Mouse (Mus musculus) stomach, embryonic 15.5 days (tissue): Measurements from ENCODE around the gene Sipa1l2. TPM values are rescaled to one million over a fixed set of nuclear protein-coding genes. Genes with fewer than 3 reads are reported as not detected.

Source experiments
- ATAC-seq: fragments of 200-750 bp; cut with Nextera tagmentation; 2 replicates; pipeline ENCODE4 v1.8.0; 2017; ENCODE audit warnings: low read depth, moderate number of reproducible peaks, moderate TSS enrichment; ENCODE audit not compliant: insufficient read depth, low FRiP score
- H3K27ac ChIP-seq: fragments of 300-500 bp; sonication (generic); 2 replicates; pipeline ENCODE4 v1.5.1; 2015; ENCODE audit warnings: mild to moderate bottlenecking, inconsistent platforms
- H3K27me3 ChIP-seq: fragments of 300-500 bp; sonication (generic); replicated peaks from 2 replicates; pipeline ENCODE4 v1.6.1; 2015; ENCODE audit warnings: inconsistent platforms
- H3K36me3 ChIP-seq: fragments of 300-500 bp; sonication (generic); 2 replicates; pipeline ENCODE4 v1.6.1; 2015; ENCODE audit warnings: inconsistent platforms
- H3K4me1 ChIP-seq: fragments of 300-500 bp; sonication (generic); 2 replicates; pipeline ENCODE4 v1.6.1; 2015; ENCODE audit warnings: inconsistent platforms
- H3K4me2 ChIP-seq: fragments of 300-500 bp; sonication (generic); 2 replicates; pipeline ENCODE4 v1.6.1; 2015; ENCODE audit warnings: mild to moderate bottlenecking, inconsistent platforms
- H3K4me3 ChIP-seq: fragments of 300-500 bp; sonication (generic); replicated peaks from 2 replicates; pipeline ENCODE4 v1.5.1; 2015; ENCODE audit warnings: inconsistent platforms
- H3K9ac ChIP-seq: fragments of 300-500 bp; sonication (generic); 2 replicates; pipeline ENCODE4 v1.6.1; 2015; ENCODE audit warnings: inconsistent platforms
- H3K9me3 ChIP-seq: fragments of 300-500 bp; sonication (generic); 2 replicates; pipeline ENCODE4 v1.6.1; 2016; ENCODE audit warnings: inconsistent platforms
- WGBS: fragments of 180-500 bp; shearing (Covaris S2); methylation state at CpG from one replicate; pipeline ENCODE4 v1.1.7; 2015; 5-methylcytosine and 5-hydroxymethylcytosine counted together
- polyA plus RNA-seq: library from polyadenylated mRNA; unstranded; fragments of >200 nt; fragmentation: Nextera tagmentation; extraction: Ambion mirVana; gene quantifications from 2 replicates; pipeline ENCODE4 v1.2.1, GENCODE M21; 2015

The Sipa1l2 gene
- polyA plus RNA-seq, 1 experiment from 2014 or later = 8.3 TPM

GRCm38 (mm10) chr8:125557391-125558108, 12.1 kb downstream of the Sipa1l2 start:
- Histone ChIP-seq H3K27ac (peak overlapping the region; percentile 70), H3K9me3 (no peaks in the 10 kb centered on the region), H3K4me1 (peaks cover 41% of the 10 kb centered on the region), H3K4me3 (no peak overlapping the region), H3K9ac (no peak overlapping the region), H3K36me3 (no peaks in the 10 kb centered on the region), H3K27me3 (no peaks in the 10 kb centered on the region), H3K4me2 (peak overlapping the region; percentile 43; the same call in 1 of the 2 replicates)
- whole genome bisulfite sequencing = 56% methylated on average over 10 of the region's 10 CpGs
- 0 out of 2 replicates have a peak, but pooled peaks have one; percentile 9 for ATAC-seq

- H3K36me3 ChIP-seq = no peaks in the 10 kb centered on the region
- peaks cover 41% of the 10 kb centered on the region for H3K4me1 ChIP-seq
- H3K27ac ChIP-seq = peak overlapping the region; percentile 70; the same call in 1 of the 2 replicates
- 66% methylated on average over 5 of the region's 5 CpGs for WGBS
- no peak overlapping the region for H3K9ac ChIP-seq
- no peak overlapping the region for H3K4me3 ChIP-seq
- H3K9me3 ChIP-seq = no peaks in the 10 kb centered on the region
- H3K27me3 ChIP-seq = no peaks in the 10 kb centered on the region
- H3K4me2 ChIP-seq = 0 out of 2 replicates have a peak overlapping the region, but pooled peaks have one; percentile 7
- ATAC-seq = no peak
Measured at GRCm38 (mm10) chr8:125556706-125557105, 12.9 kb downstream of the Sipa1l2 start.

GRCm38 (mm10) chr8:125550567-125550966, 19.0 kb downstream of the Sipa1l2 start:
- H3K4me1 ChIP-seq = peaks cover 9% of the 10 kb centered on the region; the same call in 1 of the 2 replicates
- no peak overlapping the region for H3K4me2 ChIP-seq
- no peak overlapping the region for H3K4me3 ChIP-seq
- H3K27me3 ChIP-seq = no peaks in the 10 kb centered on the region
- no peak overlapping the region for H3K27ac ChIP-seq
- no peak for ATAC-seq
- no peaks in the 10 kb centered on the region for H3K9me3 ChIP-seq
- no peaks in the 10 kb centered on the region for H3K36me3 ChIP-seq
- 53% methylated on average over 4 of the region's 4 CpGs for WGBS
- no peak overlapping the region for H3K9ac ChIP-seq

GRCm38 (mm10) chr8:125547296-125547695, 22.3 kb downstream of the Sipa1l2 start:
- WGBS = 80% methylated on average over 3 of the region's 3 CpGs
- Histone ChIP-seq H3K4me1 (peaks cover 16% of the 10 kb centered on the region; the same call in 1 of the 2 replicates), H3K4me3 (no peak overlapping the region), H3K27me3 (no peaks in the 10 kb centered on the region), H3K9ac (no peak overlapping the region), H3K36me3 (no peaks in the 10 kb centered on the region), H3K4me2 (no peak overlapping the region), H3K27ac (no peak overlapping the region), H3K9me3 (no peaks in the 10 kb centered on the region)
- ATAC-seq = no peak

- no peak overlapping the region for H3K9ac ChIP-seq
- H3K36me3 ChIP-seq = no peaks in the 10 kb centered on the region
Measured at GRCm38 (mm10) chr8:125545866-125546265, 23.7 kb downstream of the Sipa1l2 start.

GRCm38 (mm10) chr8:125542893-125543613, 26.6 kb downstream of the Sipa1l2 start:
- H3K9ac ChIP-seq = no peak overlapping the region
- H3K36me3 ChIP-seq = no peaks in the 10 kb centered on the region
- no peaks in the 10 kb centered on the region for H3K9me3 ChIP-seq
- no peak overlapping the region for H3K4me2 ChIP-seq
- H3K4me1 ChIP-seq = peaks cover 22% of the 10 kb centered on the region
- ATAC-seq = no peak
- no peaks in the 10 kb centered on the region for H3K27me3 ChIP-seq
- H3K4me3 ChIP-seq = no peak overlapping the region
- WGBS = 77% methylated on average over 11 of the region's 11 CpGs
- H3K27ac ChIP-seq = no peak overlapping the region

More at GRCm38 (mm10) chr8:125545866-125546265, 23.7 kb downstream of the Sipa1l2 start:
- WGBS = 89% methylated on average over 9 of the region's 9 CpGs
- H3K27ac ChIP-seq = no peak overlapping the region
- H3K4me1 ChIP-seq = peaks cover 16% of the 10 kb centered on the region; the same call in 1 of the 2 replicates
- H3K27me3 ChIP-seq = no peaks in the 10 kb centered on the region
- H3K4me3 ChIP-seq = no peak overlapping the region
- no peak overlapping the region for H3K4me2 ChIP-seq
- no peak for ATAC-seq
- no peaks in the 10 kb centered on the region for H3K9me3 ChIP-seq

- Histone ChIP-seq H3K4me1 (peaks cover 18% of the 10 kb centered on the region), H3K4me2 (no peak overlapping the region), H3K9ac (no peak overlapping the region), H3K36me3 (no peaks in the 10 kb centered on the region), H3K27ac (peak overlapping the region; percentile 38), H3K27me3 (no peaks in the 10 kb centered on the region), H3K4me3 (no peak overlapping the region), H3K9me3 (no peaks in the 10 kb centered on the region)
- 54% methylated on average over 13 of the region's 13 CpGs for WGBS
- ATAC-seq = peak; percentile 63
Measured at GRCm38 (mm10) chr8:125539056-125540013, 30.3 kb downstream of the Sipa1l2 start.

- Histone ChIP-seq H3K4me1 (peaks cover 19% of the 10 kb centered on the region), H3K36me3 (no peaks in the 10 kb centered on the region), H3K4me2 (no peak overlapping the region), H3K4me3 (no peak overlapping the region), H3K27ac (no peak overlapping the region), H3K9ac (no peak overlapping the region), H3K9me3 (no peaks in the 10 kb centered on the region), H3K27me3 (no peaks in the 10 kb centered on the region)
- 50% methylated on average over 6 of the region's 6 CpGs for WGBS
- ATAC-seq = no peak
Measured at GRCm38 (mm10) chr8:125538265-125538664, 31.3 kb downstream of the Sipa1l2 start.

GRCm38 (mm10) chr8:125533709-125534108, 35.9 kb downstream of the Sipa1l2 start:
- Histone ChIP-seq H3K27ac (no peak overlapping the region), H3K9ac (no peak overlapping the region), H3K36me3 (no peaks in the 10 kb centered on the region), H3K27me3 (no peaks in the 10 kb centered on the region), H3K4me2 (no peak overlapping the region), H3K4me1 (peaks cover 40% of the 10 kb centered on the region), H3K4me3 (no peak overlapping the region), H3K9me3 (no peaks in the 10 kb centered on the region)
- ATAC-seq = no peak
- 43% methylated on average over 7 of the region's 7 CpGs for WGBS

GRCm38 (mm10) chr8:125532953-125533352, 36.7 kb downstream of the Sipa1l2 start:
- no peaks in the 10 kb centered on the region for H3K27me3 ChIP-seq
- WGBS = 84% methylated on average over 8 of the region's 8 CpGs
- no peak overlapping the region for H3K4me2 ChIP-seq
- no peak overlapping the region for H3K9ac ChIP-seq
- no peaks in the 10 kb centered on the region for H3K9me3 ChIP-seq
- no peaks in the 10 kb centered on the region for H3K36me3 ChIP-seq
- H3K27ac ChIP-seq = no peak overlapping the region
- no peak overlapping the region for H3K4me3 ChIP-seq
- ATAC-seq = no peak
- H3K4me1 ChIP-seq = peaks cover 35% of the 10 kb centered on the region

GRCm38 (mm10) chr8:125532177-125532576, 37.4 kb downstream of the Sipa1l2 start:
- ATAC-seq = peak; percentile 14; the same call in 1 of the 2 replicates
- Histone ChIP-seq H3K27ac (peak overlapping the region; percentile 28; the same call in 1 of the 2 replicates), H3K4me3 (no peak overlapping the region), H3K9ac (no peak overlapping the region), H3K4me2 (no peak overlapping the region), H3K27me3 (no peaks in the 10 kb centered on the region), H3K36me3 (no peaks in the 10 kb centered on the region), H3K4me1 (peaks cover 37% of the 10 kb centered on the region), H3K9me3 (no peaks in the 10 kb centered on the region)
- WGBS = 33% methylated on average over 7 of the region's 7 CpGs
